Mouse (Mus musculus): ENCODE data around the gene Gimap3. TPM values are rescaled to one million over a fixed set of nuclear protein-coding genes. Genes with fewer than 3 reads are reported as not detected.

The Gimap3 gene
- polyA plus RNA-seq, 1 experiment: 0.17 TPM

- TF ChIP-seq CTCF (IDR thresholded peaks at IDR 0.05; ENCODE audit: control insufficient read depth, insufficient read depth, insufficient replicate concordance, low read depth, low read length) (no peak), POLR2A (IDR thresholded peaks at IDR 0.05; ENCODE audit: control insufficient read depth, low read depth, low read length) (no peak)
- H3K4me3 ChIP-seq (ENCODE audit: control insufficient read depth, low read depth, low read length): no peak within 1 kb of the TSS
- H3K27ac ChIP-seq (ENCODE audit: control insufficient read depth, insufficient read depth, low read depth, low read length): no peak within 1 kb of the TSS
Measured at GRCm38 (mm10) chr6:48718455-48718854, 52.2 kb downstream of the Gimap3 start, which contains the start of the genes Gm28053 and Gimap7. Gene Gm28053, plus strand, starts transcription at chr6:48718607. Gene Gimap7, plus strand, starts transcription at chr6:48718621.

More at GRCm38 (mm10) chr6:48718455-48718854, 52.2 kb downstream of the Gimap3 start, which contains the start of the genes Gm28053 and Gimap7:
- Histone ChIP-seq H3K36me3 (ENCODE audit: control insufficient read depth, insufficient read depth, low read length) (no peaks in the 10 kb centered on the region), H3K4me1 (ENCODE audit: control insufficient read depth, insufficient read depth, low read length) (no peaks in the 10 kb centered on the region), H3K27me3 (ENCODE audit: control insufficient read depth, insufficient read depth, low read length) (no peaks in the 10 kb centered on the region)

Other genes starting within 250 kb of the Gimap3 start
- gene Atp6v0e2, start 233.2 kb downstream of the Gimap3 start, polyA plus RNA-seq (2012; rRNA removed): 18.7 and 20.4 TPM in 2 replicates
- gene Lrrc61, start 216.1 kb downstream of the Gimap3 start, polyA plus RNA-seq (2012; rRNA removed): 54.3 and 54.4 TPM in 2 replicates
- 10.5 and 11.0 TPM in 2 replicates for gene Rarres2, start 198.1 kb downstream of the Gimap3 start, polyA plus RNA-seq (2012; rRNA removed)
- not detected in 2 replicates for gene Gm45021, start 181.2 kb downstream of the Gimap3 start, polyA plus RNA-seq (2012; rRNA removed)
- gene Repin1, start 177.0 kb downstream of the Gimap3 start, polyA plus RNA-seq (2012; rRNA removed): 16.8 and 17.8 TPM in 2 replicates
- gene Gm44965, start 176.9 kb downstream of the Gimap3 start, polyA plus RNA-seq (2012; rRNA removed): not detected in 2 replicates
- gene Zfp775, start 168.8 kb downstream of the Gimap3 start, polyA plus RNA-seq (2012; rRNA removed): 1.8 and 1.9 TPM in 2 replicates
- gene AI854703, start 144.1 kb downstream of the Gimap3 start, polyA plus RNA-seq (2012; rRNA removed): 0.31 TPM in 2 replicates
- 0.13 and 0.21 TPM in 2 replicates for gene Gimap8, start 123.6 kb downstream of the Gimap3 start, polyA plus RNA-seq (2012; rRNA removed)
- gene Gimap9, start 94.7 kb downstream of the Gimap3 start, polyA plus RNA-seq (2012; rRNA removed): 0.19 TPM in 1 of 2 replicates, not detected in the other
- gene Gimap4, start 86.3 kb downstream of the Gimap3 start, polyA plus RNA-seq (2012; rRNA removed): 0.38 and 0.53 TPM in 2 replicates
- gene Gimap6, start 62.6 kb downstream of the Gimap3 start, polyA plus RNA-seq (2012; rRNA removed): 0.46 and 0.57 TPM in 2 replicates
- gene Gm28053, start 52.2 kb downstream of the Gimap3 start, polyA plus RNA-seq (2012; rRNA removed): not detected in 2 replicates
- gene Gimap7, start 52.2 kb downstream of the Gimap3 start, polyA plus RNA-seq (2012; rRNA removed): not detected in 2 replicates
- 0.31 and 0.36 TPM in 2 replicates for gene Gimap1, start 31.8 kb downstream of the Gimap3 start, polyA plus RNA-seq (2012; rRNA removed)
- 0.30 and 0.76 TPM in 2 replicates for gene Gimap5, start 24.7 kb downstream of the Gimap3 start, polyA plus RNA-seq (2012; rRNA removed)
- gene Tmem176a, start 70.1 kb upstream of the Gimap3 start, polyA plus RNA-seq (2012; rRNA removed): 18.5 and 19.1 TPM in 2 replicates
- gene Tmem176b, start 70.6 kb upstream of the Gimap3 start, polyA plus RNA-seq (2012; rRNA removed): 49.0 and 49.2 TPM in 2 replicates
- gene Aoc1, start 102.0 kb upstream of the Gimap3 start, polyA plus RNA-seq (2012; rRNA removed): 0.84 and 0.89 TPM in 2 replicates
- not detected in 2 replicates for gene 1600015I10Rik, start 159.0 kb upstream of the Gimap3 start, polyA plus RNA-seq (2012; rRNA removed)
- gene Doxl2, start 204.1 kb upstream of the Gimap3 start, polyA plus RNA-seq (2012; rRNA removed): not detected in 2 replicates
- gene Svs1, start 216.0 kb upstream of the Gimap3 start, polyA plus RNA-seq (2012; rRNA removed): 0.43 TPM in 1 of 2 replicates, not detected in the other